Mouse (Mus musculus): ENCODE measurements around the gene Pfkl.

GRCm38 (mm10) chr10:78015489-78015888 is 5.6 kb upstream of the Pfkl start:
- TF ChIP-seq CTCF (IDR thresholded peaks at IDR 0.05; ENCODE audit: extremely low read depth, insufficient read depth, insufficient read length, insufficient replicate concordance) (no peak), POLR2A (IDR thresholded peaks at IDR 0.05; ENCODE audit: low read depth, low read length) (no peak)
